Mouse (Mus musculus): ENCODE measurements at regions not wholly inside any gene's neighbourhood (a gene's known extent, or its start where the extent isn't known, plus 50 kb on each side); places are given as distances from the start of the nearest gene placed in this dataset.
"Not testable (repeated sequence)": the region's sequence is repeated elsewhere in the genome, so short reads cannot be mapped to it uniquely, and the experiment has no call there.

- Histone ChIP-seq H3K4me2 (ENCODE audit: low read depth, low read length) (no peak overlapping the region), H3K4me1 (ENCODE audit: control insufficient read depth, insufficient read depth, low read length) (no peaks in the 10 kb centered on the region), H3K27me3 (ENCODE audit: control insufficient read depth, insufficient read depth, low read length) (no peaks in the 10 kb centered on the region), H3K27ac (ENCODE audit: low read depth, low read length) (no peak overlapping the region), H3K9me3 (ENCODE audit: control insufficient read depth, low read length) (no peaks in the 10 kb centered on the region), H3K4me3 (ENCODE audit: low read depth, low read length) (no peak overlapping the region), H3K9ac (replicated peaks; ENCODE audit: low read depth, low read length) (no peak overlapping the region), H3K36me3 (ENCODE audit: control insufficient read depth, insufficient read depth, low read length) (no peaks in the 10 kb centered on the region)
- 76% methylated on average over 2 of the region's 2 CpGs for WGBS
- no peak for ATAC-seq (ENCODE audit: low read depth)
These were observed 1407.6 kb downstream of the Gm9008 start for GRCm38 (mm10) chr6:75089971-75090370.

GRCm38 (mm10) chr6:75067758-75068157 is 1429.8 kb downstream of the Gm9008 start:
- Histone ChIP-seq H3K36me3 (ENCODE audit: control insufficient read depth, insufficient read depth, low read length) (no peaks in the 10 kb centered on the region), H3K9me3 (ENCODE audit: control insufficient read depth, low read length) (no peaks in the 10 kb centered on the region), H3K27me3 (ENCODE audit: control insufficient read depth, insufficient read depth, low read length) (no peaks in the 10 kb centered on the region), H3K27ac (ENCODE audit: low read depth, low read length) (no peak overlapping the region), H3K4me2 (ENCODE audit: low read depth, low read length) (no peak overlapping the region), H3K4me3 (ENCODE audit: low read depth, low read length) (no peak overlapping the region), H3K4me1 (ENCODE audit: control insufficient read depth, insufficient read depth, low read length) (no peaks in the 10 kb centered on the region), H3K9ac (replicated peaks; ENCODE audit: low read depth, low read length) (no peak overlapping the region)
- ATAC-seq (ENCODE audit: low read depth): no peak
- 78% methylated on average over 3 of the region's 3 CpGs for WGBS

GRCm38 (mm10) chr6:75042336-75043010 is 1455.1 kb downstream of the Gm9008 start:
- Histone ChIP-seq H3K36me3 (ENCODE audit: control insufficient read depth, insufficient read depth, low read length) (no peaks in the 10 kb centered on the region), H3K4me1 (ENCODE audit: control insufficient read depth, insufficient read depth, low read length) (no peaks in the 10 kb centered on the region), H3K9ac (replicated peaks; ENCODE audit: low read depth, low read length) (no peak overlapping the region), H3K9me3 (ENCODE audit: control insufficient read depth, low read length) (no peaks in the 10 kb centered on the region), H3K4me3 (ENCODE audit: low read depth, low read length) (no peak overlapping the region), H3K4me2 (ENCODE audit: low read depth, low read length) (no peak overlapping the region), H3K27ac (ENCODE audit: low read depth, low read length) (no peak overlapping the region), H3K27me3 (ENCODE audit: control insufficient read depth, insufficient read depth, low read length) (no peaks in the 10 kb centered on the region)
- peak; percentile 34; the same call in 1 of the 2 replicates for ATAC-seq (ENCODE audit: low read depth)

DNA sequence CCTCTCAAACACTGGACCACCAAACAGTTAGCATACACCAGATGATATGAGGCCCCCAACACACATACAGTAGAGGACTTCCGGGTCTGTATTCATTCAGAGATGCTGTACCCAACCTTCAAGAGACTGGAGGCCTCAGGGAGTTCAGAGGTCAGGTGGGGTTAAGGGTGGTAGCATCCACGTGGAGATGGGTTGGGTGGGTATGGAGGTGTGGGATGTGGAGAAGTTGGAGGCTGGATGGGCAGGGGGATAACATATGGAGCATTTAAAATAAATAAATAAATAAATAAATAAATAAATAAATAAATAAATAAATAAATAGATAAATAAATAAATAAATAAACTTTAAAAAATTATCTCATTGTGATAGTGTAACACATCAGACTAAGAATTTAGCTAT is 1458.1 kb downstream of the Gm9008 start:
- H3K27me3 ChIP-seq (ENCODE audit: control insufficient read depth, insufficient read depth, low read length): no peaks in the 10 kb centered on the region
- no peak overlapping the region for H3K4me2 ChIP-seq (ENCODE audit: low read depth, low read length)
- 95% methylated on average over 2 of the region's 2 CpGs for WGBS

GRCm38 (mm10) chr6:75037179-75037578 is 1460.4 kb downstream of the Gm9008 start:
- H3K9me3 ChIP-seq (ENCODE audit: control insufficient read depth, low read length): not testable (repeated sequence)
- WGBS: 42% methylated on average over 1 of the region's 1 CpGs

More for the DNA sequence above, 1458.1 kb downstream of the Gm9008 start:
- no peak for ATAC-seq (ENCODE audit: low read depth)
- Histone ChIP-seq H3K9me3 (ENCODE audit: control insufficient read depth, low read length) (no peaks in the 10 kb centered on the region), H3K4me1 (ENCODE audit: control insufficient read depth, insufficient read depth, low read length) (no peaks in the 10 kb centered on the region), H3K27ac (ENCODE audit: low read depth, low read length) (no peak overlapping the region), H3K36me3 (ENCODE audit: control insufficient read depth, insufficient read depth, low read length) (no peaks in the 10 kb centered on the region), H3K4me3 (ENCODE audit: low read depth, low read length) (no peak overlapping the region), H3K9ac (replicated peaks; ENCODE audit: low read depth, low read length) (no peak overlapping the region)

More at GRCm38 (mm10) chr6:75037179-75037578, 1460.4 kb downstream of the Gm9008 start:
- H3K27me3 ChIP-seq (ENCODE audit: control insufficient read depth, insufficient read depth, low read length); H3K4me3 ChIP-seq (ENCODE audit: low read depth, low read length); H3K4me2 ChIP-seq (ENCODE audit: low read depth, low read length); ATAC-seq (ENCODE audit: low read depth); H3K27ac ChIP-seq (ENCODE audit: low read depth, low read length); H3K9ac ChIP-seq (replicated peaks; ENCODE audit: low read depth, low read length); H3K36me3 ChIP-seq (ENCODE audit: control insufficient read depth, insufficient read depth, low read length); H3K4me1 ChIP-seq (ENCODE audit: control insufficient read depth, insufficient read depth, low read length): not testable (repeated sequence)
